Mouse (Mus musculus): ENCODE results near the gene Serpinb9b.

GRCm38 (mm10) chr13:33022371-33022770 lies 4.8 kb upstream of the Serpinb9b start:
- TF ChIP-seq GATA1 (IDR thresholded peaks at IDR 0.05; ENCODE audit: borderline replicate concordance, low read length), result no peak
- no peak for TF ChIP-seq CTCF (IDR thresholded peaks at IDR 0.05; ENCODE audit: low read depth, low read length)
- no peak for TF ChIP-seq TAL1 (conservative IDR thresholded peaks at IDR 0.05; ENCODE audit: low read depth, low read length)
- no peak for TF ChIP-seq GATA2 (IDR thresholded peaks at IDR 0.05; ENCODE audit: borderline replicate concordance, low read depth, low read length)
